Comparison of ENCODE assay signal across 9 mouse cellular contexts in the genomic region with DNA sequence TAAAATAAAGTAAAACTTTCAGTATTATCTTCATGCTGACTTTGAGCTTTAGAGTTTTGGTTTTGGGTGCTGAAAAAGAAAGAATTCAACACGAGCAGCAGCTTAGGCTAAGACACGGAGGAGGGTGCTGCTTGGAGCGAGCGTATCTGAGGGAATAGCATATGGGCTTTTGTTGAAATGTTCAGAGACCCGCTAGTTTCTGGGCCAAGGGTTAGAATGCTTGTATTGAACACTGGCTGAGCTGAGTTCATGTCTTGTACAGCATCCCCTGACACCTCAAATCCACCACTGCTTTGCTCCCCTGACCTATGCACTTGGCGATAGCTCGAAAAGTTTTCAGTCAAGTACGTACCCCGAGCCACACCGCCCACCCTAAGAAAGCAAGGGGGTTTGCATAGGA. TPM values are rescaled to one million over a fixed set of nuclear protein-coding genes. Genes with fewer than 3 reads are reported as not detected.
DNase-seq lines count a peak whose midpoint lies in the region; ATAC-seq and TF ChIP-seq lines count a peak whose summit lies in the region.
"Had no signal": no experiment of that assay in that cellular context is flagged by ENCODE, and none has a peak within 500 bp of the region (broad histone marks: within the 10 kb centered on the region; RNA-seq: fewer than 3 reads in every experiment).

No protein-coding gene starts in this region.

- H3K36me3 ChIP-seq in hindbrain, embryonic 10.5 days = 0 out of 2 replicates have a peak, but pooled peaks cover 5% of the 10 kb centered on the region
- H3K36me3 ChIP-seq in midbrain, embryonic 14.5 days (ENCODE audit: control insufficient read depth, insufficient read depth, low read length) = no peaks in the 10 kb centered on the region

- TF ChIP-seq POLR2A in cortical plate, adult 2 months (IDR thresholded peaks at IDR 0.05; ENCODE audit: extremely low read depth, insufficient read depth, low read length) = no peak

- peak overlapping the region; percentile 78 for H3K4me2 ChIP-seq in midbrain, embryonic 14.5 days (ENCODE audit: low read length)

- intact Hi-C loops in heart, postnatal 25 days (cut with DNase I) = loop anchor here (5.0 kb wide), 2 partner anchors 358 to 468 kb away; no protein-coding TSS in a partner anchor

- no peak overlapping the region for H3K27ac ChIP-seq in cortical plate, adult 2 months (ENCODE audit: insufficient read depth, low read length)
- H3K27ac ChIP-seq in hindbrain, embryonic 10.5 days = peak overlapping the region; percentile 94
- H3K27ac ChIP-seq in midbrain, embryonic 14.5 days (replicated peaks; ENCODE audit: low read depth, low read length) = peak overlapping the region; percentile 89

- peak overlapping the region; percentile 79 for H3K4me3 ChIP-seq in cortical plate, adult 2 months (ENCODE audit: insufficient read depth, low read length)
- H3K4me3 ChIP-seq in hindbrain, embryonic 10.5 days = peak overlapping the region; percentile 65
- peak overlapping the region; percentile 80 for H3K4me3 ChIP-seq in midbrain, embryonic 14.5 days (replicated peaks; ENCODE audit: low read depth, low read length)

- peaks cover 3% of the 10 kb centered on the region for H3K4me1 ChIP-seq in cortical plate, adult 2 months (ENCODE audit: control insufficient read depth, insufficient read depth, low read length)
- peaks cover 72% of the 10 kb centered on the region for H3K4me1 ChIP-seq in hindbrain, embryonic 10.5 days (replicated peaks)
- H3K4me1 ChIP-seq in midbrain, embryonic 14.5 days (ENCODE audit: control insufficient read depth, insufficient read depth, low read length) = peaks cover 38% of the 10 kb centered on the region

- no peaks in the 10 kb centered on the region for H3K9me3 ChIP-seq in hindbrain, embryonic 10.5 days
- H3K9me3 ChIP-seq in midbrain, embryonic 14.5 days (ENCODE audit: control insufficient read depth, low read length) = no peaks in the 10 kb centered on the region

- peak; percentile 37 for DNase-seq in MN1 (ENCODE audit: low spot score)
- DNase-seq in hindbrain, embryonic 10.5 days (ENCODE audit: low spot score) = no peak
- peak; percentile 54 for DNase-seq in midbrain, embryonic 14.5 days
- no peak for DNase-seq in heart, postnatal 25 days (ENCODE audit: low spot score)
- no peak for DNase-seq in adrenal gland, adult 18-20 months (ENCODE audit: low spot score in 2 of 2)
- DNase-seq in gastrocnemius, postnatal 10 days = no peak
- DNase-seq: cerebellum, postnatal 10 days had no signal

- peaks cover 34% of the 10 kb centered on the region for H3K27me3 ChIP-seq in hindbrain, embryonic 10.5 days (ENCODE audit: insufficient read depth, poor library complexity, severe bottlenecking)
- no peaks in the 10 kb centered on the region for H3K27me3 ChIP-seq in midbrain, embryonic 14.5 days (ENCODE audit: control insufficient read depth, insufficient read depth, low read length)

- 2% methylated on average over 10 of the region's 10 CpGs for WGBS in hindbrain, embryonic 10.5 days
- under 1% methylated on average over 10 of the region's 10 CpGs for WGBS in midbrain, embryonic 14.5 days

- ATAC-seq in midbrain, embryonic 14.5 days (ENCODE audit: low FRiP score, low TSS enrichment) = no peak

- TF ChIP-seq CTCF in cortical plate, adult 2 months (IDR thresholded peaks at IDR 0.05; ENCODE audit: extremely low read depth, insufficient read depth, low read length) = no peak

- peak overlapping the region; percentile 90 for H3K9ac ChIP-seq in midbrain, embryonic 14.5 days (replicated peaks; ENCODE audit: low read length)

RNA-seq across cellular contexts. Expression of a gene that starts 0.9 kb away (rescaled TPM):
- polyA plus RNA-seq in cortical plate, adult 2 months (2012; rRNA removed) = 18.4 and 19.7 TPM in 2 replicates
- polyA plus RNA-seq in hindbrain, embryonic 10.5 days (2016; fragmentation: Nextera tagmentation; extraction: Ambion mirVana) = 15.2 and 20.3 TPM in 2 replicates
- 21.5 and 22.6 TPM in 2 replicates for polyA plus RNA-seq in midbrain, embryonic 14.5 days (2014; fragmentation: Nextera tagmentation; extraction: Ambion mirVana)
- 1 to 10 TPM; 8.0 to 9.6 TPM for total RNA-seq in heart, postnatal 25 days (2021)
- total RNA-seq in adrenal gland, adult 18-20 months (2021) = 1 to 10 TPM in 1 of 2 experiments, under 1 TPM in 1; 0.89 to 1.3 TPM
- total RNA-seq in gastrocnemius, postnatal 10 days (2021) = under 1 TPM; 0.19 to 0.36 TPM
- total RNA-seq: granulocyte monocyte progenitor cell, adult 5-6 weeks had no signal

Comparison
In these comparisons a context has a peak if more than half of its experiments do, and no peak if none do; other contexts are left out.
1. DNase-seq: peak in MN1 (single experiment) and midbrain, embryonic 14.5 days (single experiment); none in hindbrain, embryonic 10.5 days (single experiment), heart, postnatal 25 days (single experiment), adrenal gland, adult 18-20 months (0 of 2) and gastrocnemius, postnatal 10 days (single experiment).
2. Peak in every context shown above with its lines, with median percentiles within 50 percentile points of each other: H3K4me3 ChIP-seq.